17 mouse cellular contexts compared by ENCODE assay signal in genomic region chr9:42180152-42180551, GRCm38 (mm10). TPM values are rescaled to one million over a fixed set of nuclear protein-coding genes. Genes with fewer than 3 reads are reported as not detected.
DNase-seq lines count a peak whose midpoint lies in the region; ATAC-seq lines count a peak whose summit lies in the region.
"Had no signal": no experiment of that assay in that cellular context is flagged by ENCODE, and none has a peak within 500 bp of the region (broad histone marks: within the 10 kb centered on the region; RNA-seq: fewer than 3 reads in every experiment).

No protein-coding gene starts in this region.

- peak; percentile 41 for DNase-seq in kidney, adult 9 months
- peak; percentile 25 for DNase-seq in 3T3-L1 (ENCODE audit: low read depth, low spot score)
- peak; percentile 45 for DNase-seq in brain, adult 2 months (ENCODE audit: low read depth, low spot score)
- DNase-seq in lung, postnatal 14 days = peak; percentile 48
- DNase-seq in Muller cell, postnatal 12 days (ENCODE audit: inconsistent ontology term) = no peak
- no peak for DNase-seq in cerebellum, postnatal 10 days
- DNase-seq in gastrocnemius, postnatal 10 days = no peak
- DNase-seq: adrenal gland, adult 8-10 months; cerebellum, adult 9-11 months; heart, postnatal 14 days; thymus, adult 18-20 months had no signal

- H3K9me3 ChIP-seq in kidney, embryonic 16.5 days (ENCODE audit: low read length) = 0 out of 2 replicates have a peak, but pooled peaks cover 3% of the 10 kb centered on the region
- H3K9me3 ChIP-seq: limb, embryonic 15.5 days; neural tube, embryonic 15.5 days had no signal

- no peak overlapping the region for H3K9ac ChIP-seq in kidney, embryonic 16.5 days (replicated peaks; ENCODE audit: low read length)
- H3K9ac ChIP-seq: limb, embryonic 15.5 days; neural tube, embryonic 15.5 days had no signal

- no peaks in the 10 kb centered on the region for H3K36me3 ChIP-seq in kidney, embryonic 16.5 days (ENCODE audit: insufficient read depth, low read length)
- H3K36me3 ChIP-seq: limb, embryonic 15.5 days; neural tube, embryonic 15.5 days had no signal

- no peak for ATAC-seq in kidney, embryonic 16.5 days (ENCODE audit: low FRiP score, low TSS enrichment)
- ATAC-seq: hindbrain, postnatal 0 days had no signal

- H3K27me3 ChIP-seq in kidney, embryonic 16.5 days (ENCODE audit: insufficient read depth, low read length) = no peaks in the 10 kb centered on the region
- H3K27me3 ChIP-seq: limb, embryonic 15.5 days; megakaryocyte, embryonic 14.5 days; neural tube, embryonic 15.5 days had no signal

- H3K4me1 ChIP-seq in kidney, embryonic 16.5 days (ENCODE audit: insufficient read depth, low read length) = peaks cover 5% of the 10 kb centered on the region; the same call in 1 of the 2 replicates
- H3K4me1 ChIP-seq: megakaryocyte, embryonic 14.5 days had no signal

- no peak overlapping the region for H3K4me3 ChIP-seq in kidney, embryonic 16.5 days (ENCODE audit: low read length)
- H3K4me3 ChIP-seq: erythroblast, embryonic 14.5 days; limb, embryonic 15.5 days; megakaryocyte, embryonic 14.5 days; neural tube, embryonic 15.5 days had no signal

- no peak overlapping the region for H3K4me2 ChIP-seq in kidney, embryonic 16.5 days (replicated peaks; ENCODE audit: low read depth, low read length)
- H3K4me2 ChIP-seq: limb, embryonic 15.5 days; neural tube, embryonic 15.5 days had no signal

- 89% methylated on average over 4 of the region's 4 CpGs for WGBS in kidney, embryonic 16.5 days

- H3K27ac ChIP-seq in kidney, embryonic 16.5 days (ENCODE audit: low read length) = no peak overlapping the region
- H3K27ac ChIP-seq: hindbrain, postnatal 0 days; limb, embryonic 15.5 days; neural tube, embryonic 15.5 days had no signal

RNA-seq across cellular contexts. Expression of gene Sorl1, which starts 56.1 kb away (rescaled TPM):
- 11.3 and 12.5 TPM in 2 replicates for polyA plus RNA-seq in kidney, embryonic 16.5 days (2015; fragmentation: Nextera tagmentation; extraction: Ambion mirVana)
- 10 to 100 TPM; 27.8 to 29.9 TPM for total RNA-seq in gastrocnemius, postnatal 10 days (2021)

Comparison
In these comparisons a context has a peak if more than half of its experiments do, and no peak if none do; other contexts are left out.
1. DNase-seq: peak in kidney, adult 9 months (single experiment), 3T3-L1 (single experiment), brain, adult 2 months (single experiment) and lung, postnatal 14 days (single experiment); none in Muller cell, postnatal 12 days (single experiment), cerebellum, postnatal 10 days (0 of 2) and gastrocnemius, postnatal 10 days (single experiment).